Mouse (Mus musculus) CD4-positive naive resting alpha-beta T cell, adult 57 days (primary cell): Measurements from ENCODE around the gene Vps33a. TPM values are rescaled to one million over a fixed set of nuclear protein-coding genes. Genes with fewer than 3 reads are reported as not detected.

Source experiments
- total RNA-seq: library from RNA; stranded (reverse); gene quantifications from one replicate; pipeline ENCODE4 v1.2.4, GENCODE M21; 2023

Vps33a gene
- 49.0 TPM for total RNA-seq

GRCm38 (mm10) chr5:123572357-123573186 is at the start of gene Vps33a:
Gene Vps33a, minus strand, starts transcription at chr5:123573038.

GRCm38 (mm10) chr5:123525281-123525680 is 47.6 kb downstream of the Vps33a start, which contains the start of gene Gm49027:
Gene Gm49027, minus strand, starts transcription at chr5:123525488.

GRCm38 (mm10) chr5:123523692-123524392 is 49.0 kb downstream of the Vps33a start, which contains the start of gene Diablo:
Gene Diablo, minus strand, starts transcription at chr5:123524176.

GRCm38 (mm10) chr5:123510160-123510559 is 62.7 kb downstream of the Vps33a start, which contains the start of gene B3gnt4:
Gene B3gnt4, plus strand, starts transcription at chr5:123510460.

GRCm38 (mm10) chr5:123489112-123489785 is 83.6 kb downstream of the Vps33a start, which contains the start of the genes Lrrc43 and Il31:
Gene Lrrc43, plus strand, starts transcription at chr5:123489305.
Gene Il31, minus strand, starts transcription at chr5:123489489.

Other genes starting within 250 kb of the Vps33a start
- gene Bcl7a, start 229.2 kb downstream of the Vps33a start, total RNA-seq = 15.4 TPM
- gene Mlxip, start 178.2 kb downstream of the Vps33a start, total RNA-seq = 87.5 TPM
- not detected for gene Lrrc43, start 83.7 kb downstream of the Vps33a start, total RNA-seq
- not detected for gene Il31, start 83.5 kb downstream of the Vps33a start, total RNA-seq
- not detected for gene B3gnt4, start 62.6 kb downstream of the Vps33a start, total RNA-seq
- 55.7 TPM for gene Diablo, start 48.9 kb downstream of the Vps33a start, total RNA-seq
- gene Gm49027, start 47.5 kb downstream of the Vps33a start, total RNA-seq = 4.8 TPM
- 99.2 TPM for gene Clip1, start 111.6 kb upstream of the Vps33a start, total RNA-seq
- 78.7 TPM for gene Zcchc8, start 148.1 kb upstream of the Vps33a start, total RNA-seq
- gene Rsrc2, start 176.4 kb upstream of the Vps33a start, total RNA-seq = 247 TPM
- gene Kntc1, start 176.7 kb upstream of the Vps33a start, total RNA-seq = 1.1 TPM